Mouse (Mus musculus) forebrain, embryonic 15.5 days (tissue): ENCODE data around the gene Ino80b. TPM values are rescaled to one million over a fixed set of nuclear protein-coding genes. Genes with fewer than 3 reads are reported as not detected.

ENCODE experiments used
- ATAC-seq: fragments of 200-750 bp; cut with Nextera tagmentation; replicated peaks from 2 replicates; pipeline ENCODE4 v1.8.0; 2017; ENCODE audit warnings: mild to moderate bottlenecking, moderate TSS enrichment, moderate library complexity
- H3K27ac ChIP-seq: fragments of 300-500 bp; sonication (generic); replicated peaks from 2 replicates; pipeline ENCODE4 v1.5.1; 2015; ENCODE audit warnings: mild to moderate bottlenecking, inconsistent platforms
- H3K27me3 ChIP-seq: fragments of 300-500 bp; sonication (generic); 2 replicates; pipeline ENCODE4 v1.6.1; 2015; ENCODE audit warnings: inconsistent platforms
- H3K36me3 ChIP-seq: fragments of 300-500 bp; sonication (generic); 2 replicates; pipeline ENCODE4 v1.6.1; 2015; ENCODE audit warnings: mild to moderate bottlenecking, inconsistent platforms
- H3K4me1 ChIP-seq: fragments of 300-500 bp; sonication (generic); 2 replicates; pipeline ENCODE4 v1.6.1; 2015; ENCODE audit warnings: inconsistent platforms
- H3K4me2 ChIP-seq: fragments of 300-500 bp; sonication (generic); replicated peaks from 2 replicates; pipeline ENCODE4 v1.6.1; 2015; ENCODE audit warnings: mild to moderate bottlenecking, inconsistent platforms
- H3K4me3 ChIP-seq: fragments of 300-500 bp; sonication (generic); 2 replicates; pipeline ENCODE4 v1.5.1; 2015; ENCODE audit warnings: mild to moderate bottlenecking, inconsistent platforms
- H3K9ac ChIP-seq: fragments of 300-500 bp; sonication (generic); replicated peaks from 2 replicates; pipeline ENCODE4 v1.6.1; 2015; ENCODE audit warnings: mild to moderate bottlenecking, inconsistent platforms
- H3K9me3 ChIP-seq: fragments of 300-500 bp; sonication (generic); 2 replicates; pipeline ENCODE4 v1.6.1; 2016; ENCODE audit warnings: inconsistent platforms
- WGBS: fragments of 180-500 bp; shearing (Covaris S2); methylation state at CpG from one replicate; pipeline ENCODE4 v1.1.7; 2015; ENCODE audit warnings: mixed read lengths; 5-methylcytosine and 5-hydroxymethylcytosine counted together
- polyA plus RNA-seq: library from polyadenylated mRNA; unstranded; fragments of >200 nt; fragmentation: Nextera tagmentation; extraction: Ambion mirVana; gene quantifications from 2 replicates; pipeline ENCODE4 v1.2.1, GENCODE M21; 2015

Gene Ino80b
- polyA plus RNA-seq, 1 experiment from 2014 or later: 15.6 TPM

DNA sequence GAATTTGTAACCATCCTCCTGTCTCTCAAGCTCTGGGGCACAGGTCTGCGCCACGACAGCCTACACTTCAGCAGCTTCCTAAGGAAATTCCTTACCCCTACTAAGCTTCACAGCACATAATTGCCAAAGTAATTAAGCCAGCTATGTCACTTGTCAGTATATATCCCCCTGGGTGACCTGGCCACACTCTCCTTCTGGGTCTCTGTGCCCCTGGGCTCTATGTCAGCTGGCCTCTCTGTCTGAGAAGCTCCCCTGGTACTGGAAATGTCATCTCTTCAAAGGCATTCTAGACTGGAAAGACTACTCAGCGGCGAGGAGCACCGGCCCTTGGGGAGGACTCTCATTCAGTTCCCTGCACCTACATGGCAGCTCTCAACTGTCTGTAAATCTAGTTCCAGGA lies 2.3 kb downstream of the Ino80b start:
- Histone ChIP-seq H3K27ac (peak overlapping the region; percentile 95; the same call in 1 of the 2 replicates), H3K36me3 (peaks cover 15% of the 10 kb centered on the region; the same call in 1 of the 2 replicates), H3K9ac (0 out of 2 replicates have a peak overlapping the region, but pooled peaks have one; percentile 69), H3K4me3 (no peak overlapping the region), H3K27me3 (no peaks in the 10 kb centered on the region), H3K4me1 (peaks cover 53% of the 10 kb centered on the region), H3K4me2 (peak overlapping the region; percentile 95; the same call in 1 of the 2 replicates), H3K9me3 (no peaks in the 10 kb centered on the region)
- 83% methylated on average over 5 of the region's 5 CpGs for WGBS
- no peak for ATAC-seq

DNA sequence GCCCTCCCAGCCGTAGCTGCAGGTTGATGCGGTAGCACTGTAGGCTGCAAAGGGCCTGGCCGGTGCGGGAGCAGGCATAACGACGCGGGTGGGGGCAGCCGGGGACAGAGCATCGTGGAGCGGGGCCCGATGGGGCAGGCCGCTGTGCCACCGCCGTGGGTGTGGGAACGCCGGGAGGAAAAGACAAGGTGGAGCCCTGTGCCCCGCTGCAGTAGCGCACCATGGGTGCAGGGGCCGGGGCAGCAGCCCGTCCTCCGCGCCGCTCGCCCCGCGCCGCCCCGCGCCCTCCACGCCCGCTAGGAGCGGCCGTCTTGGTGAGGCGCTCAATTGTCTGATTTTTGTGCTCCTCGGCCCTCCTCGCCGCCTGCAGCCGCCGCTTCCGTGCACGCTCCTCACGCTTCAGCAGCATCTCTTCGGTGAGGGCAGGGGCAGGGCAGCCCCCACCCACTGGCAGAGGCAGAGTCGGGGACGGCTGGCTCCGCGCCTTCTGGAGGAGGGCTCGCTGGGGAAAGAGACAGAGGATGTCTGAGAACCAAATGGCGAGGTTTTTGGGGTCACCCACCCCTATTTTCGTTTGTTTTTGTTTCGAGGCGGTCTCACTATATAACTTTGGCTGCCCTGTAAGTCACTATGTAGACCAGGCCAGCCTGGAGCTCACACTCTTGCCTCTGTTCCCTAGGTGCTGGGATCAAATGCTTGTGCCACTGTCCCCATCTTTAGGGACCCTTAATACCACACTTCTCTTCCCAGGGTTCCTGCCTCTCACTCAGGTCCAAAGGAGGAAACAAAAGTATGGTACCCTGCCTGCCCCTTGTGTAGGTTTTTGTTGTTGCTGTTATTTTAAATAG lies 3.1 kb downstream of the Ino80b start:
- no peak; the same call in 1 of the 2 replicates for ATAC-seq
- Histone ChIP-seq H3K4me1 (peaks cover 54% of the 10 kb centered on the region), H3K27ac (peak overlapping the region; percentile 95), H3K36me3 (peaks cover 23% of the 10 kb centered on the region; the same call in 1 of the 2 replicates), H3K4me2 (peak overlapping the region; percentile 95), H3K4me3 (peak overlapping the region; percentile 86), H3K27me3 (no peaks in the 10 kb centered on the region), H3K9me3 (no peaks in the 10 kb centered on the region), H3K9ac (peak overlapping the region; percentile 69)
- WGBS: under 1% methylated on average over 47 of the region's 52 CpGs

DNA sequence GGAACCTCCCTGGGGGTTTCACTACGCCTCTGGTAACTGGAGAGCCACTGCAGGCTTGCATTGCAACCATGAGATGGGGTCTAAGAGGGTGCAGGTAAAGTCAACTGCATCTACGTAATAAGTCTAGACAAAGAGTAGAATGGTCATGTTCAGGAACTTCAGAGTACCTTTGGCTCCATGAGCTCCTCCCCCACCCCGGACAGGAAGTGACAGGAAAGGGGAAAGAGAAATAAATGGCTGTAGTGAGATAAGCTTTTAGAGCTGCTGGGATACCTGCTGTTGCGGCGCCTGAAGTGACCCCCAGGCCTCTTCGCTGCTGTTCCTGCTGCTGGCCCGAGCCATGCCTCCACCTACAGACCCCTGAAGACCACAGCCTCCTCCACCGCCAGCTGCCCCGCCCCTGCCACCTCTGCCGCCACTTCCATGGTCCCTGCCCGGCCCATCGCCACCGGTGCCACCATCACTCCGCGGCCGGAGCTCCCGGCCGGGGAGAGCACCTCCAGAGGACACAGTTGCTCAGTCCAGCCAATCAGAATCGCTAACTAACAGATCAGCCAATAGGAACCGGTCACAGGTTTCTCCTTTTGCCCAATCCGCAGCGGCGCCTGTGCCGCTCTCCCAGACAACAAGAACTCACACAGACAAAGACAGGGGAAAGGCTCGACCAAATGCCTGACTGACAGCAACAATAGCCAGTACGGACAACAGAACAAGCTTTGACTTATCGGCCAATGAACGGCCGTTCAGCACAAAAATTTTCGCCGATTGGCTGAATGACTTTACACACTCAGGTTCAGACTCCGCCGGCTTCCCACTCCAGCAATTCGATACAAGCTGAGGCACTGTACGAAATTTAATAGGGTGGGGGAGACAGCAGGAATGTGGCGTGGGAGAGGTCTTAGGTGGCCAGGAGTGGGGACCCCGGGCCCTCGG lies 4.0 kb downstream of the Ino80b start, which contains the start of gene Wbp1:
Gene Wbp1, minus strand, starts transcription at position 630 of the 933 bp plus-strand sequence.
- peak within 1 kb of the TSS; percentile 95 for H3K27ac ChIP-seq
- WGBS: under 1% methylated on average over 38 of the region's 38 CpGs
- ATAC-seq: peak; percentile 94

DNA sequence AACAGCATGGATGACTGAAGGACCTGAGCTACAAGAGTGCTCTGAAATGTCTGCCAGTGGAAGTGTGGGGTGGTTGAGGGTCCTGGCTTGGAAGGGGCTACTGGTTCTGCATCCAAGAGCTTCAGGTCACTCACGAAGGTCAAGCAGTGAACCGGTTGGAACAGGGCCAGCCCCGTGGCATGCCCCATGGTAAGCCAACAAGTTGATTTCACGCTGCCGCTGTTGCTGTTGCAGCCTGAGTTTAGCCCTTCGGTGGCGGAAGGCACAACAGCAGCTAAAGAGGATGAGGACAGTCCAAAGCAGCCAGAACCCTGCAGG lies 5.5 kb downstream of the Ino80b start:
- H3K9ac ChIP-seq: peak overlapping the region; percentile 95
- H3K4me2 ChIP-seq: peak overlapping the region; percentile 95
- 83% methylated on average over 7 of the region's 7 CpGs for WGBS
- H3K27ac ChIP-seq: peak overlapping the region; percentile 95; the same call in 1 of the 2 replicates
- peaks cover 25% of the 10 kb centered on the region; the same call in 1 of the 2 replicates for H3K36me3 ChIP-seq
- H3K27me3 ChIP-seq: no peaks in the 10 kb centered on the region
- peaks cover 66% of the 10 kb centered on the region for H3K4me1 ChIP-seq
- no peak for ATAC-seq
- H3K9me3 ChIP-seq: no peaks in the 10 kb centered on the region
- H3K4me3 ChIP-seq: peak overlapping the region; percentile 86

More for the DNA sequence above, 4.0 kb downstream of the Ino80b start, which contains the start of gene Wbp1:
- Histone ChIP-seq H3K27me3 (no peaks in the 10 kb centered on the region), H3K4me2 (peak within 1 kb of the TSS; percentile 95), H3K9me3 (no peaks in the 10 kb centered on the region), H3K4me1 (peaks cover 63% of the 10 kb centered on the region), H3K4me3 (peak within 1 kb of the TSS; percentile 86), H3K9ac (peak within 1 kb of the TSS; percentile 95), H3K36me3 (peaks cover 25% of the 10 kb centered on the region; the same call in 1 of the 2 replicates)

DNA sequence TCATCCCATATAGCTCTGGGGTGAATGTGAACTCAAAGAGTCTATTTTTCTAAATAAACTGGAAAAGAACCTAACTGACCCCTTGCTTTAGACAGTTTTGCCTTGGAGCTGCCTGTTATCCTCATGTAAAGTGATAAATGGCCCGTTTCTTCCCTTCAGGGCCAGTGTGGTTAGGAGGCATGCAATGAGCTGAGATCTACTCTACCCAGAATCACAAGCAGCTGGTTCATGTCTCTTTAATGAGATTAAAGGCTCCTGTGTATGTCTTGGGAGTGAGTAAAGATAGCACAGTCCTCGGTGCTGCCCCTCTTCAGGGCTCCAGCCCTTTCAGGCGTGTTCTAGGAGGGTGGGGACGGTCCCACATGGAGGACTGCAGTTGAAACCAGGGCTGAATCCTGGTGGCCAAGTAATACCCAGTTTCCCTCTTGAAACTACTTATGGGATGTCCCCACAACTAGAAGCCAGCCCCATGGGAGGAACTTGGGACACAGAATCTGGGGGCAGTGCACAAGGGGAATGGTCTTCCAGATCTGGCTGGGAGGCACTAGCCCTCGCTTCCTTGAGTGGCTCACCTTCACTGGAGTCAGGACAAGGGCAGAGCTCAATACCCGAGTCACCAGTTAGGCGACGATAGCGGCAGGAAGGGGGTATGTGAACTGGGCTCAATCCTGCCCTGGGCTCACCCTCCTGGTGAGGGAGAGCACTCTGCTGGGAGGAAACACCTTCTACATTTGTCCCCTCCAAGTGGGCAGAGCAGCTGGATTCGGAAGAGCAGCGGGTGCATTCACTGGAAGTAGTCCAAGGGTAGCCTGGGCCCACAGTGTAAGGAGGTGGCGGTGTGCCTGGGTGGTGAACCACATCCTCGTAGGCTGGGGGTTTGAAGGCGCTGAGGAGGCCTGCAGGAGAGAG lies 6.2 kb downstream of the Ino80b start:
- H3K4me3 ChIP-seq: peak overlapping the region; percentile 86; the same call in 1 of the 2 replicates

DNA sequence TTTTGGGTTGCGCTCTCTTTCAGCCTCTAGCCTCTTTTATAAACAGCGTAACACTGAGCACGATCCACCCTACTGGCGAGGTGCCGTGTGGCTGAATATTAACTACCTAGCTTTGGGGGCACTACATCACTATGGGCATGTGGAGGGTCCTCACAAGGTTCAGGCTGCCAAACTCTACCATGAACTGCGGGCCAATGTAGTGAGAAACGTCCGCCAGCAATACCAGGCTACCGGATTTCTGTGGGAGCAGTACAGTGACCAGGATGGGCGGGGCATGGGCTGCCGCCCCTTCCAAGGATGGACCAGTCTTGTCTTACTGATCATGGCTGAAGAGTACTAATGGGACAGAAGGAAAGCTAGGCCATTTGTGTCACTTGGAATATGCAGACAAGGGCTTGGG lies 6.9 kb downstream of the Ino80b start:
- Histone ChIP-seq H3K36me3 (peaks cover 25% of the 10 kb centered on the region; the same call in 1 of the 2 replicates), H3K4me3 (no peak overlapping the region), H3K4me2 (no peak overlapping the region), H3K4me1 (peaks cover 58% of the 10 kb centered on the region), H3K9me3 (no peaks in the 10 kb centered on the region), H3K27ac (no peak overlapping the region), H3K9ac (no peak overlapping the region), H3K27me3 (no peaks in the 10 kb centered on the region)
- 85% methylated on average over 11 of the region's 11 CpGs for whole genome bisulfite sequencing
- ATAC-seq: no peak

More for the DNA sequence above, 6.2 kb downstream of the Ino80b start:
- H3K36me3 ChIP-seq: peaks cover 25% of the 10 kb centered on the region; the same call in 1 of the 2 replicates
- H3K27me3 ChIP-seq: no peaks in the 10 kb centered on the region
- no peak overlapping the region for H3K27ac ChIP-seq
- no peak for ATAC-seq
- H3K9me3 ChIP-seq: no peaks in the 10 kb centered on the region
- H3K4me2 ChIP-seq: peak overlapping the region; percentile 95; the same call in 1 of the 2 replicates
- peaks cover 65% of the 10 kb centered on the region for H3K4me1 ChIP-seq
- 0 out of 2 replicates have a peak overlapping the region, but pooled peaks have one; percentile 95 for H3K9ac ChIP-seq
- 83% methylated on average over 14 of the region's 14 CpGs for WGBS

DNA sequence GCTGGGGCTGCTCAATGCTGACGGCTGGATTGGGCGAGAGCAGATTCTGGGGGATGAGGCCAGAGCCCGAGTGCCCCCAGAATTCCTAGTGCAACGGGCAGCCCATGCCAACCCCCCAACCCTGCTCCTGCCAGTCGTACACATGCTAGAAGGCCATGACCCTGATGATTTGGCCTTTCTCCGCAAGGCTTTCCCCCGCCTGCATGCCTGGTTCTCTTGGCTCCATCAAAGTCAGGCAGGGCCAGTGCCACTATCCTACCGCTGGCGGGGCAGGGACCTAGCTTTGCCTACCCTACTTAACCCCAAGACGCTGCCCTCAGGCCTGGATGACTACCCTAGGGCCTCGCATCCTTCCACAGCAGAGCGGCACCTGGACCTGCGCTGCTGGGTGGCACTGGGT lies 7.6 kb downstream of the Ino80b start:
- H3K27ac ChIP-seq: no peak overlapping the region
- H3K4me3 ChIP-seq: no peak overlapping the region
- 91% methylated on average over 13 of the region's 13 CpGs for WGBS
- H3K4me2 ChIP-seq: no peak overlapping the region
- H3K9me3 ChIP-seq: no peaks in the 10 kb centered on the region
- ATAC-seq: no peak
- peaks cover 51% of the 10 kb centered on the region for H3K4me1 ChIP-seq
- H3K27me3 ChIP-seq: no peaks in the 10 kb centered on the region
- peaks cover 25% of the 10 kb centered on the region; the same call in 1 of the 2 replicates for H3K36me3 ChIP-seq
- no peak overlapping the region for H3K9ac ChIP-seq

DNA sequence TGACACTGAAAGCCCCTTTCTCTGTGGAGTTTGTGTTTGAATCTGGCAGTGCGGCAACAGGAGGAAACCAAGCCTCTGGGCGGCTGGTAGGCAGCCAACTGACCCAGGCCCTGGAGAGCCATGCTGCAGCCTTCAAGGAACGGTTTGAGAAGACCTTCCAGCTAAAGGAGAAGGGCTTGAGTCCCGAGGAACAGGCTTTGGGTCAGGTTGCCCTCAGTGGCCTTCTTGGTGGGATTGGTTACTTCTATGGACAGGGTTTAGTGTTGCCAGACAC lies 8.1 kb downstream of the Ino80b start:
- no peak for ATAC-seq
- 84% methylated on average over 4 of the region's 4 CpGs for WGBS
- H3K27ac ChIP-seq: no peak overlapping the region
- H3K4me3 ChIP-seq: no peak overlapping the region
- peaks cover 45% of the 10 kb centered on the region for H3K4me1 ChIP-seq
- H3K9me3 ChIP-seq: no peaks in the 10 kb centered on the region
- H3K9ac ChIP-seq: 0 out of 2 replicates have a peak overlapping the region, but pooled peaks have one; percentile 81
- H3K36me3 ChIP-seq: peaks cover 25% of the 10 kb centered on the region; the same call in 1 of the 2 replicates
- no peak overlapping the region for H3K4me2 ChIP-seq
- H3K27me3 ChIP-seq: no peaks in the 10 kb centered on the region

DNA sequence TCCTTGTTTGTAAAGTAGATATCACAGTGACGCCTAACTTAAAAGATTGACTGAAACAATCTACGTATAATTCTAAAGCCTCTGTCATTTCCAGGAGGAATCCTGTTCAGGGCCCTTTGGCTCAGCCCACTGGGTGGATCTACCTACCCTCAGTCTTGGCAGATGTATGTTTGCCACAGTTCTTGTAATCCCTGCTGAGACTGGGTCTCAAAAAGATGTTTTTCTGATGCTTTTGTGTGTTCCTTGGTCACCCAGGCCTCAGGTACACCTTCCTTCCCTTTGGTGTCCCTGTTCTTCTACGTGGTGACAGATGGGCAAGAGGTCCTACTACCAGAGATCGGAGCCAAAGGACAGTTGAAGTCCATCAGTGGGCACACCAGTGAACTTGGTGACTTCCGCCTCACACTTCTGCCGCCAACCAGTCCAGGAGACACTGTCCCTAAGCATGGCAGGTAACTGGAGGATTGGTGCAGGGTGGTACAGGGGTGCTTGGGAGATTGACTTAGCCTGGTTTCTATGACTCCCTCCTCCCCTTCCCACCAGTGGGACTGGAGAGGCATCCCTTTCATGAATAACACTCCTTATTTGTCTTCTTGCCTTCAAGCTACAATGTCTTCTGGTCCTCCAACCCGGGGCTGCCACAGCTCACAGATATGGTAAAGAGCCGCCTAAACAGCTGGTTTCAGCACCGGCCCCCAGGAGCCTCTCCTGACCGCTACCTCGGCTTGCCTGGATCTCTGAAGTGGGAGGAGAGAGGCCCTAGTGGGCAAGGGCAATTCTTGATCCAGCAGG lies 8.7 kb downstream of the Ino80b start:
- WGBS: 76% methylated on average over 11 of the region's 11 CpGs
- H3K9ac ChIP-seq: peak overlapping the region; percentile 81
- no peaks in the 10 kb centered on the region for H3K27me3 ChIP-seq
- peaks cover 44% of the 10 kb centered on the region for H3K4me1 ChIP-seq
- ATAC-seq: no peak
- H3K9me3 ChIP-seq: no peaks in the 10 kb centered on the region
- no peak overlapping the region for H3K27ac ChIP-seq
- H3K36me3 ChIP-seq: peaks cover 25% of the 10 kb centered on the region; the same call in 1 of the 2 replicates
- H3K4me3 ChIP-seq: peak overlapping the region; percentile 77
- H3K4me2 ChIP-seq: peak overlapping the region; percentile 97

DNA sequence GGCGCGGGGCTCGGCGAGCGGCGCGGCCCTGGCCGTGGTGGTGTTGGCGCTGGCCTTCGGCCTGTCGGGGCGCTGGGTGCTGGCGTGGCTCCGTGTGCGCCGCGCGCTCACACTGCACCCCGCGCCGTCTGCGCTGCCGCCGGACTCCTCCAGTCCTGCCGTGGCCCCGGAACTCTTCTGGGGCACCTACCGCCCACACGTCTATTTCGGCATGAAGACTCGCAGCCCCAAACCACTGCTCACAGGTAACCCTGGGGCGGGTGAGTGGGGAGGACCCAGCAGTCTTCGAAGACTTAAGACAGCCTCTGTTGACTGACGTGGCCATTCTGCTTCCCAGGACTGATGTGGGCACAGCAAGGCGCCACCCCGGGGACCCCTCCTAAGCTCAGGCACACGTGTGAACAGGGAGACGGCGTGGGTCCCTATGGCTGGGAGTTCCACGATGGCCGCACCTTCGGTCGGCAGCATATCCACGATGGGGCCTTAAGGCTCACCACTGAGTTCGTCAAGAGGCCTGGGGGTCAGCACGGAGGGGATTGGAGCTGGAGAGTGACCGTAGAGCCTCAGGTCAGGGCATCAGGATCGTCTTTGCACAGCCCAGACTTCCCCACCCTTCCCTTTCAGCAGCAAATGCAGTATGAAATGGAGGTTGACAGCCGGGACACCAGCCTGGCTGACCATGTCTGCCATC lies 9.4 kb downstream of the Ino80b start:
- ATAC-seq: peak; percentile 62
- Histone ChIP-seq H3K36me3 (peaks cover 26% of the 10 kb centered on the region; the same call in 1 of the 2 replicates), H3K27me3 (no peaks in the 10 kb centered on the region), H3K9me3 (no peaks in the 10 kb centered on the region), H3K4me2 (peak overlapping the region; percentile 97), H3K9ac (peak overlapping the region; percentile 81), H3K27ac (peak overlapping the region; percentile 79), H3K4me3 (peak overlapping the region; percentile 77), H3K4me1 (peaks cover 44% of the 10 kb centered on the region)
- 1% methylated on average over 47 of the region's 48 CpGs for WGBS
